Mouse (Mus musculus) bone marrow, adult 2 months (tissue): ENCODE data around the gene Dtx1.

Experiments used
- CTCF ChIP-seq: fragments of 200-500 bp; IDR thresholded peaks from 2 replicates; pipeline ENCODE4 v1.5.1; 2011; ENCODE audit warnings: low read length, control low read depth; ENCODE audit not compliant: control insufficient read depth, insufficient read depth
- POLR2A ChIP-seq: fragments of 200-500 bp; IDR thresholded peaks from 2 replicates; pipeline ENCODE4 v1.6.1; 2011; ENCODE audit warnings: low read depth, mild to moderate bottlenecking, control low read depth, low read length, borderline replicate concordance; ENCODE audit not compliant: control insufficient read depth

- TF ChIP-seq POLR2A (no peak), CTCF (no peak)
Observed at GRCm38 (mm10) chr5:120660816-120661215, 50.9 kb downstream of the Dtx1 start.
